Mouse (Mus musculus): ENCODE measurements around the gene Fzr1. TPM values are rescaled to one million over a fixed set of nuclear protein-coding genes. Genes with fewer than 3 reads are reported as not detected.

Fzr1 gene
- polyA plus RNA-seq, 1 experiment from 2014 or later: 70.0 TPM

DNA sequence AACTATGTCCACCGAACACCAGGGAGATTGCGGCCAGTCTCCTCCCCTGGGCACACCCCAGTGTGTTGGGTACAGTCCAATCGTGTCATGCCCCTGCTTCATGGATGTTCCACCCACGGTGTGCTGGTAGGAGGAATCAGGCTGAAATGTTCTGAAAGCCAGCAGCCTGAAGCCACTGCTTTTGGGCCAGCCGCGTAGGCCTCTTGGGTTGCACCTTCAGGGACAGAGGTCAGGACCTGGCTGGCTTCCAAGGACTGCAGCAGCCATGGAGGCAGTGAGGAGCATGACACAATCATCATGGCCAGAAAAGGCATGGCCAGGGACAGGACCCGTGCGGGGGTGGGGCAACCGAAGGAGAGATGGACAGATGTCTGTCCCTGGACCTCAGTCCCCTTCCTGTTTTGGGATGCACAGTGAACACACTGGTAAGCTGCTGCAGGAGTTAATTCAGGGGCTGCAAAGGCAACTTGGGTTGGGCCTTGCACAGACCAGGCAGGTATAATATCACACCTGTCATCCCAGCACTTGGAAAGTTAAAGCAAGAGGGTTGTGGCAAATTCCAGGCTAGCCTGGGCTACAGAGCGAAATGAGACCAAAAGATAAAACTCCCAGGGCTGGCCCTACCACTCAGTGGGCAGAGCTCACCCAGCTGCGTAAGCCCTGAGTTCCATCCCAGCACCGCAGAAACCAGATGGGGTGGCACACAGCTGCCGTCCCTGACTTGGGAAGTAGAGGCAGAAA lies 59.6 kb downstream of the Fzr1 start:
- Histone ChIP-seq H3K9ac (ENCODE audit: low read depth, low read length) (peak overlapping the region; percentile 72; the same call in 1 of the 2 replicates), H3K9me3 (replicated peaks; ENCODE audit: control insufficient read depth, low read length) (no peaks in the 10 kb centered on the region), H3K27me3 (ENCODE audit: control insufficient read depth, insufficient read depth, low read length) (no peaks in the 10 kb centered on the region), H3K4me2 (peak overlapping the region; percentile 87), H3K27ac (ENCODE audit: low read depth, low read length) (no peak overlapping the region), H3K36me3 (ENCODE audit: control insufficient read depth, insufficient read depth, low read length) (peaks cover 25% of the 10 kb centered on the region), H3K4me1 (ENCODE audit: control insufficient read depth, insufficient read depth, low read length) (peaks cover 37% of the 10 kb centered on the region), H3K4me3 (ENCODE audit: low read depth, low read length) (no peak overlapping the region)
- no peak for ATAC-seq (replicated peaks; ENCODE audit: insufficient number of reproducible peaks, low FRiP score, low TSS enrichment)
- WGBS (ENCODE audit: insufficient replicate concordance): 87% methylated on average over 13 of the region's 13 CpGs

DNA sequence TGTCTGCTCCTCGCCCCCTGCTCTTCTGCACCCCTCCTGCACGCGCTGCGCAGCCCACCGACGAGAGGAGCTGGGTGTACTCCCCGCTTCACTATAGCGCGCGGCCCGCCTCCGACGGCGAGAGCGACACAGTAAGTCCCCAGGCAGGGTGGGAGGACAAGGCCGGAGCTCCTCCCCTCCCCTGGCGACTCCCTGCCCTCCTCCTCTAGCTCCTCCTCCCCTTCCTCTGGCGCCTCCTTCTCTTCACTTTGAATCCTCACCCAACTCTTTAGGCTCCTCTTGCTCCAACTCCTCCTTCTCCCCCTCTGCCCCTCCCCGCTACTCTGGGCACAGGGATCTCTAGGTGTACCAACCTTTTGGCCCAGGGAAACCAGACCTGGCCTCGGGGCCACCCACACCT lies 61.0 kb downstream of the Fzr1 start:
- Histone ChIP-seq H3K9ac (ENCODE audit: low read depth, low read length) (peak overlapping the region; percentile 66), H3K4me3 (ENCODE audit: low read depth, low read length) (peak overlapping the region; percentile 28), H3K4me2 (peak overlapping the region; percentile 63), H3K27me3 (ENCODE audit: control insufficient read depth, insufficient read depth, low read length) (no peaks in the 10 kb centered on the region), H3K9me3 (replicated peaks; ENCODE audit: control insufficient read depth, low read length) (no peaks in the 10 kb centered on the region), H3K4me1 (ENCODE audit: control insufficient read depth, insufficient read depth, low read length) (peaks cover 34% of the 10 kb centered on the region), H3K36me3 (ENCODE audit: control insufficient read depth, insufficient read depth, low read length) (peaks cover 19% of the 10 kb centered on the region), H3K27ac (ENCODE audit: low read depth, low read length) (no peak overlapping the region)
- no peak for ATAC-seq (replicated peaks; ENCODE audit: insufficient number of reproducible peaks, low FRiP score, low TSS enrichment)
- 8% methylated on average over 20 of the region's 20 CpGs for WGBS (ENCODE audit: insufficient replicate concordance)

DNA sequence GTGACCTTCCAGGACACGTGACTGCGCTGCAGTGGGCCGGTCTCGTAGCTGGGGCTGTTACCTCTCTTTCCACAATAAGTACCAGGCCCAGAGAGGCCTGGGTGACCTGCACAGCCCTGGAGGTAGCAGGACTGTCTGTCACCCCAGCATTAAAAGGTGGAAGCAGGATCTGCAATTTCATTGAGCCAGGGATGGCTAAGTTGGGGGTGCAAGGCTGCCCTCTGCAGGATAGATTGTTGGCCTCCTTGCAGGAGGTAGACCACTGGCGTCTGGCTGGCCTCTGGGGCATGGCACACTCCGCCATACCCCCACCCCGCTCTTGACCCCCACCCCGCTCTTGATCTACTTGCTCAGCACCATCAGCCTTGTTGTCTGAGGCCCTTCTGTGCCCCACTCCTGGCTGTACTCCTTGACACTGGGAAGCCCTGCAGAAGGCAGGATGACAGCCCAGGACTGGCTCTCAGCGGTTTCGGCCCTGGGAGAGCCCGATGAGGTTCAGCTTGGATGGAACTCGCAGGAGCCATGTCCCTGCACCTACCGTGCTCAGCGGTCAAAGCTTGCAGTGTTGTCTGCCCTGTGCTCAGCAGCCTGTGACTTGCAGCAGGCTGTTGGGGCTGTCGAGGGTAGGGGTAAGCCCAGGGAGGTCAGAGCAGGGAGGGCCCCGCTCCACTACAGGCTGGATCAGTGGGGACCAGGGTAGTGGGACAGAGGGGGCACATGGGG lies 61.8 kb downstream of the Fzr1 start:
- no peaks in the 10 kb centered on the region for H3K9me3 ChIP-seq (replicated peaks; ENCODE audit: control insufficient read depth, low read length)
- H3K27me3 ChIP-seq (ENCODE audit: control insufficient read depth, insufficient read depth, low read length): no peaks in the 10 kb centered on the region
- WGBS (ENCODE audit: insufficient replicate concordance): 46% methylated on average over 16 of the region's 16 CpGs
- peak overlapping the region; percentile 66; the same call in 1 of the 2 replicates for H3K9ac ChIP-seq (ENCODE audit: low read depth, low read length)
- H3K4me2 ChIP-seq: peak overlapping the region; percentile 63
- H3K36me3 ChIP-seq (ENCODE audit: control insufficient read depth, insufficient read depth, low read length): peaks cover 23% of the 10 kb centered on the region
- ATAC-seq (replicated peaks; ENCODE audit: insufficient number of reproducible peaks, low FRiP score, low TSS enrichment): no peak
- no peak overlapping the region for H3K27ac ChIP-seq (ENCODE audit: low read depth, low read length)
- peak overlapping the region; percentile 28 for H3K4me3 ChIP-seq (ENCODE audit: low read depth, low read length)
- peaks cover 26% of the 10 kb centered on the region for H3K4me1 ChIP-seq (ENCODE audit: control insufficient read depth, insufficient read depth, low read length)

Small RNA genes lying within 50 kb of the gene (microRNA-seq; reads per million reads assigned to microRNA genes)
- 1.4 reads per million, percentile 19 among the genes with 10 or more reads in this experiment for gene Mir1191b (ENCODE audit: borderline number of aligned reads)
- gene Mir6913 (ENCODE audit: borderline number of aligned reads): 0.27 reads per million

Other genes with a start within 250 kb of the Fzr1 start
- 10.6 and 10.8 TPM in 2 replicates for gene Zbtb7a, start 243.3 kb downstream of the Fzr1 start, polyA plus RNA-seq (2014; fragmentation: Nextera tagmentation; extraction: Ambion mirVana)
- gene Pias4, start 210.6 kb downstream of the Fzr1 start, polyA plus RNA-seq (2014; fragmentation: Nextera tagmentation; extraction: Ambion mirVana): 39.4 and 39.7 TPM in 2 replicates
- 313 and 338 TPM in 2 replicates for gene Eef2, start 201.9 kb downstream of the Fzr1 start, polyA plus RNA-seq (2014; fragmentation: Nextera tagmentation; extraction: Ambion mirVana)
- gene Dapk3, start 195.5 kb downstream of the Fzr1 start, polyA plus RNA-seq (2014; fragmentation: Nextera tagmentation; extraction: Ambion mirVana): 44.1 and 47.4 TPM in 2 replicates
- gene 4930442H23Rik, start 194.7 kb downstream of the Fzr1 start, polyA plus RNA-seq (2014; fragmentation: Nextera tagmentation; extraction: Ambion mirVana): 0.21 TPM in 1 of 2 replicates, not detected in the other
- 2.2 and 3.6 TPM in 2 replicates for gene Nmrk2, start 176.5 kb downstream of the Fzr1 start, polyA plus RNA-seq (2014; fragmentation: Nextera tagmentation; extraction: Ambion mirVana)
- gene Atcay, start 147.7 kb downstream of the Fzr1 start, polyA plus RNA-seq (2014; fragmentation: Nextera tagmentation; extraction: Ambion mirVana): 0.60 and 0.83 TPM in 2 replicates
- 2.3 and 3.7 TPM in 2 replicates for gene Zfr2, start 145.4 kb downstream of the Fzr1 start, polyA plus RNA-seq (2014; fragmentation: Nextera tagmentation; extraction: Ambion mirVana)
- gene Matk, start 125.6 kb downstream of the Fzr1 start, polyA plus RNA-seq (2014; fragmentation: Nextera tagmentation; extraction: Ambion mirVana): 1.0 and 1.7 TPM in 2 replicates
- gene Mrpl54, start 111.6 kb downstream of the Fzr1 start, polyA plus RNA-seq (2014; fragmentation: Nextera tagmentation; extraction: Ambion mirVana): 247 and 257 TPM in 2 replicates
- gene Apba3, start 111.6 kb downstream of the Fzr1 start, polyA plus RNA-seq (2014; fragmentation: Nextera tagmentation; extraction: Ambion mirVana): 41.2 and 44.1 TPM in 2 replicates
- gene Tjp3, start 86.9 kb downstream of the Fzr1 start, polyA plus RNA-seq (2014; fragmentation: Nextera tagmentation; extraction: Ambion mirVana): 0.90 and 1.4 TPM in 2 replicates
- gene Pip5k1c, start 85.6 kb downstream of the Fzr1 start, polyA plus RNA-seq (2014; fragmentation: Nextera tagmentation; extraction: Ambion mirVana): 30.2 and 32.1 TPM in 2 replicates
- gene Cactin, start 57.4 kb downstream of the Fzr1 start, polyA plus RNA-seq (2014; fragmentation: Nextera tagmentation; extraction: Ambion mirVana): 20.2 and 25.0 TPM in 2 replicates
- 10.9 and 11.2 TPM in 2 replicates for gene Tbxa2r, start 49.8 kb downstream of the Fzr1 start, polyA plus RNA-seq (2014; fragmentation: Nextera tagmentation; extraction: Ambion mirVana)
- not detected in 2 replicates for gene Gipc3, start 35.2 kb downstream of the Fzr1 start, polyA plus RNA-seq (2014; fragmentation: Nextera tagmentation; extraction: Ambion mirVana)
- 102 and 107 TPM in 2 replicates for gene Hmg20b, start 28.0 kb downstream of the Fzr1 start, polyA plus RNA-seq (2014; fragmentation: Nextera tagmentation; extraction: Ambion mirVana)
- 4.6 and 4.7 TPM in 2 replicates for gene Mfsd12, start 21.0 kb downstream of the Fzr1 start, polyA plus RNA-seq (2014; fragmentation: Nextera tagmentation; extraction: Ambion mirVana)
- gene 4930404N11Rik, start 12.7 kb downstream of the Fzr1 start, polyA plus RNA-seq (2014; fragmentation: Nextera tagmentation; extraction: Ambion mirVana): 0.23 and 0.67 TPM in 2 replicates
- 47.5 and 61.4 TPM in 2 replicates for gene Dohh, start 5.9 kb upstream of the Fzr1 start, polyA plus RNA-seq (2014; fragmentation: Nextera tagmentation; extraction: Ambion mirVana)
- gene Gm48551, start 6.0 kb upstream of the Fzr1 start, polyA plus RNA-seq (2014; fragmentation: Nextera tagmentation; extraction: Ambion mirVana): 1.4 and 2.9 TPM in 2 replicates
- 0.55 and 1.2 TPM in 2 replicates for gene Gm48552, start 10.5 kb upstream of the Fzr1 start, polyA plus RNA-seq (2014; fragmentation: Nextera tagmentation; extraction: Ambion mirVana)
- 4.2 and 5.8 TPM in 2 replicates for gene Smim24, start 14.5 kb upstream of the Fzr1 start, polyA plus RNA-seq (2014; fragmentation: Nextera tagmentation; extraction: Ambion mirVana)
- 28.1 and 29.8 TPM in 2 replicates for gene Nfic, start 77.1 kb upstream of the Fzr1 start, polyA plus RNA-seq (2014; fragmentation: Nextera tagmentation; extraction: Ambion mirVana)
- 0.19 and 0.31 TPM in 2 replicates for gene Celf5, start 104.2 kb upstream of the Fzr1 start, polyA plus RNA-seq (2014; fragmentation: Nextera tagmentation; extraction: Ambion mirVana)
- gene Ncln, start 117.9 kb upstream of the Fzr1 start, polyA plus RNA-seq (2014; fragmentation: Nextera tagmentation; extraction: Ambion mirVana): 40.9 and 49.0 TPM in 2 replicates
- gene S1pr4, start 121.6 kb upstream of the Fzr1 start, polyA plus RNA-seq (2014; fragmentation: Nextera tagmentation; extraction: Ambion mirVana): 0.56 and 0.79 TPM in 2 replicates
- 2.5 and 3.4 TPM in 2 replicates for gene Gna15, start 145.7 kb upstream of the Fzr1 start, polyA plus RNA-seq (2014; fragmentation: Nextera tagmentation; extraction: Ambion mirVana)
- 55.5 and 58.8 TPM in 2 replicates for gene Gna11, start 166.7 kb upstream of the Fzr1 start, polyA plus RNA-seq (2014; fragmentation: Nextera tagmentation; extraction: Ambion mirVana)
- gene Aes, start 181.0 kb upstream of the Fzr1 start, polyA plus RNA-seq (2014; fragmentation: Nextera tagmentation; extraction: Ambion mirVana): 330 and 481 TPM in 2 replicates
- 17.8 and 18.3 TPM in 2 replicates for gene Tle2, start 196.0 kb upstream of the Fzr1 start, polyA plus RNA-seq (2014; fragmentation: Nextera tagmentation; extraction: Ambion mirVana)
- 25.6 and 27.3 TPM in 2 replicates for gene Tle6, start 222.6 kb upstream of the Fzr1 start, polyA plus RNA-seq (2014; fragmentation: Nextera tagmentation; extraction: Ambion mirVana)
- 0.25 and 0.63 TPM in 2 replicates for gene BC025920, start 227.8 kb upstream of the Fzr1 start, polyA plus RNA-seq (2014; fragmentation: Nextera tagmentation; extraction: Ambion mirVana)
- 21.5 and 27.3 TPM in 2 replicates for gene Sirt6, start 249.3 kb upstream of the Fzr1 start, polyA plus RNA-seq (2014; fragmentation: Nextera tagmentation; extraction: Ambion mirVana)